Mouse (Mus musculus) ES-Bruce4 (cell line): Measurements from ENCODE around the gene Adh6a. TPM values are rescaled to one million over a fixed set of nuclear protein-coding genes. Genes with fewer than 3 reads are reported as not detected.

ENCODE experiments used
- H3K27ac ChIP-seq: 2 replicates; pipeline ENCODE4 v1.5.1; 2012; ENCODE audit warnings: low read length, inconsistent platforms; ENCODE audit not compliant: insufficient read depth
- H3K27me3 ChIP-seq: 2 replicates; pipeline ENCODE4 v1.6.1; 2012; ENCODE audit warnings: mild to moderate bottlenecking, low read length, inconsistent platforms; ENCODE audit not compliant: control insufficient read depth, poor library complexity, insufficient read depth, severe bottlenecking
- H3K36me3 ChIP-seq: 2 replicates; pipeline ENCODE4 v1.6.1; 2012; ENCODE audit warnings: inconsistent platforms, mild to moderate bottlenecking, low read length, moderate library complexity; ENCODE audit not compliant: control insufficient read depth, poor library complexity, insufficient read depth, severe bottlenecking
- H3K4me1 ChIP-seq: one replicate; pipeline ENCODE4 v1.8.1; 2011; ENCODE audit warnings: low read length; ENCODE audit not compliant: control insufficient read depth, insufficient read depth
- H3K4me3 ChIP-seq: 2 replicates; pipeline ENCODE4 v1.5.1; 2011; ENCODE audit warnings: low read depth, mild to moderate bottlenecking, low read length
- H3K9ac ChIP-seq: 2 replicates; pipeline ENCODE4 v1.6.1; 2012; ENCODE audit warnings: low read depth, mild to moderate bottlenecking, inconsistent platforms; ENCODE audit not compliant: poor library complexity, severe bottlenecking
- H3K9me3 ChIP-seq: replicated peaks from 2 replicates; pipeline ENCODE4 v1.6.1; 2012; ENCODE audit warnings: mild to moderate bottlenecking, low read length, inconsistent platforms; ENCODE audit not compliant: control insufficient read depth, poor library complexity, insufficient read depth, severe bottlenecking
- CTCF ChIP-seq: IDR thresholded peaks from one replicate; pipeline ENCODE4 v1.8.1; 2011; ENCODE audit warnings: low read depth, low read length
- EP300 ChIP-seq: IDR thresholded peaks from 2 replicates; pipeline ENCODE4 v1.6.1; 2011; ENCODE audit warnings: low read depth, low read length; ENCODE audit not compliant: insufficient read depth
- POLR2A ChIP-seq: IDR thresholded peaks from one replicate; pipeline ENCODE4 v1.8.1; 2011; ENCODE audit warnings: low read length; ENCODE audit not compliant: insufficient read depth
- polyA plus RNA-seq: library from polyadenylated mRNA; stranded (reverse); fragments of >200 nt; gene quantifications from 2 replicates; pipeline ENCODE4 v1.2.4, GENCODE M21; 2011; ENCODE audit warnings: low read depth; ENCODE audit not compliant: missing spikeins, insufficient read depth, insufficient read length

The Adh6a gene
- polyA plus RNA-seq, 1 experiment = not detected

DNA sequence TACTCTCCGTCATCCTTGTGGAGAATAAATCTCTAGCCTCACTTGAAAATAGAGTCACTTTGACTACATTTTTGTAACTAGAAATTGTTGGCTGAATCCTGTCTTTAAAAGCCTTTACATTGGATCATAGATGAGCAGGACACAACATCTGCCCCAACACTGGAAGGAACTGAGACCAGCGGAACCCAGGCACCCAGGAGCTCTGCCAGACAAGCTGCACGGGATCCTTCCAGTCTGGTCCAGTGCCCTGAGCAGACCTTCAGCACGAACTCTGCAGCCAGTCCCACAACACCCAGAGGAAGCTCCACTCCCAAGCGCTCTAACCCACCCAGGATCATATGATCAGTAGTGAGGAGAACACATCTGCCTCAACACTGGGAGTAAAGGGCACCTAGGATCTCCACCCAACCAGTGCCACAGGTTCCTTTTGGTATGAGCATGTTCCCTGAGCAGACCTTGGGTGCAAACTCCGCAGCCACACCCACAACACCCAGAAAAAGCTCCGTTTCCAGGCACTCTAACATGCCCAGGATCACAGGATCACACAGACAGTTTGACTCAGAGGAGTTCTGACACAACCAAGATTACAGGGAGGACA is 19.7 kb upstream of the Adh6a start:
- no peaks in the 10 kb centered on the region for H3K4me1 ChIP-seq
- no peak overlapping the region for H3K9ac ChIP-seq
- no peak overlapping the region for H3K4me3 ChIP-seq
- no peaks in the 10 kb centered on the region for H3K36me3 ChIP-seq
- no peaks in the 10 kb centered on the region for H3K27me3 ChIP-seq
- no peak overlapping the region for H3K27ac ChIP-seq
- peaks cover 9% of the 10 kb centered on the region for H3K9me3 ChIP-seq
- TF ChIP-seq CTCF (no peak), EP300 (no peak), POLR2A (no peak)

DNA sequence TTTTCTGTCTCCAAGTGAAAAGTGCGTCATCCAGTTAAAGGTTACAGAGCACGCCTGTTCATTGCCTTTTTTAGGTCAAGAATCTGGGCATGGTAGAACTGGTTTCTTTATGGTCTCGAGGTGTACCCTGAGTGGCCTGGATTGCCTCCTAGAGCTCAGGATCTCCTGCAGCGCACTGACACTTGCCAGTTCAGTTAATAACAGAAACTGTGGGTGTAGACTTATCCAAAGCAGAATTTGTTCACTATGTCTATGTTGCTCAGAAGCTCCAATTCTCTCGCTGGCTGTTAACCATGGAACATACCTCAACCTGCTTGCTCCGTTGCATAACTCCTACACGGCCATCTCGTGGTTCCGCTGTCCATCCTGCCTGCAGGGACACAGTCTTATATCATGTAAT is 13.0 kb upstream of the Adh6a start:
- no peak overlapping the region for H3K9ac ChIP-seq
- H3K27me3 ChIP-seq = no peaks in the 10 kb centered on the region
- no peak overlapping the region for H3K4me3 ChIP-seq
- H3K36me3 ChIP-seq = no peaks in the 10 kb centered on the region
- H3K27ac ChIP-seq = no peak overlapping the region
- H3K4me1 ChIP-seq = no peaks in the 10 kb centered on the region
- peaks cover 9% of the 10 kb centered on the region for H3K9me3 ChIP-seq
- TF ChIP-seq CTCF (no peak), EP300 (no peak), POLR2A (no peak)

DNA sequence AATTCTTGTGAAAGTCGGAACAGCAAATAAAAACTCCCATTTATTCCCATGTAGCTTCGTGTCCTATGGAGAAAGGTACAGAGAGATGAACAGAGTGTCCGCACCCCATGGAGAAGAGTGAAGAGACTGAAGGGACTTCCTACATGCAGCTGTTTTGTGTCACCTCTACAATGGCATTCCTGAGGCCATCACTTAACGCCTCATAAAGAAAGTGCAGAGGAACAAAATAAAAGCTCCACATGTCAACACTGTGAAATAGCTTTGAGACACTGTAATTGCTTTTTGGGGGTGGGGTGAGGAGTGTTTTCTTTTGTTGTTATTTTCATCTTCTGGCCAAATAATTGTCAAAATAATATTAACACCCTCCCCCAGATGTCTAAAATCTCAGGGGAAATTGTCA is 10.4 kb upstream of the Adh6a start:
- H3K27ac ChIP-seq = no peak overlapping the region
- no peak overlapping the region for H3K4me3 ChIP-seq
- TF ChIP-seq POLR2A (no peak), CTCF (no peak), EP300 (no peak)
- H3K27me3 ChIP-seq = no peaks in the 10 kb centered on the region
- H3K4me1 ChIP-seq = no peaks in the 10 kb centered on the region
- no peak overlapping the region for H3K9ac ChIP-seq
- no peaks in the 10 kb centered on the region for H3K36me3 ChIP-seq
- H3K9me3 ChIP-seq = peaks cover 7% of the 10 kb centered on the region

DNA sequence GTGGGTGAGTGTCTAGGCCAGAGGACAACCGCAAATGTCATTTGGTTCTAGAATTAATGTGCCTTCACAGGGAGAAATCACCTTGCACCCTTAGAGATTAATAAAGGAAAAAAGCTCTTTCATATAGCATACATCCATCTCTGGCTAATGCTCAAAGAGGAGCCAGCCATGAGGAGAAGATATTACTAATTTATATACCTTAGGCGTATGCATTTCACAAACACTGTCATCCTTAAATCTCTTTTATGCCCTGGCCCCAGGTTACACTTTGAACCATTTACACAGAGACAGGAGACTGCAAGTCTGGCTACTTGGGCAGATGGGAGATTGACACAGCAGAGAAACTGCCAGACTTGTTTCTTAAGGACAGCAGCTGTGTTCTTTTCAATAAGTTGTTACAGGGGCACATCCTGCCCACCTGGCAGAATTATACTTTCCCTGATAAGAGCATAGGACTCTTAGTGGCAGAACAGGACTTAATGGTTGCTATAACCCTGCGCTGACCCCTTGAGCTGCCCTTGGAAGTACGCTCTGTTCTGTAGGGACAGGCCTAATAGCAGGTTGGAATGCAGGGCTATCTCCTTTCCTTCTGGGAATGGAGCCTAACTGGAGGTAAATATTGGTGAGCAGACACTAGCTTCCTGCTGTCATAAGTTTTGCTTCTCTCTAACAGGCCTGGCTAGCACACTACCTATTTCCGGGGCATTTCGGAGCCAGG is 9.2 kb upstream of the Adh6a start:
- no peak for TF ChIP-seq EP300
- TF ChIP-seq POLR2A = no peak
- TF ChIP-seq CTCF = no peak
- H3K27ac ChIP-seq = no peak overlapping the region
- no peak overlapping the region for H3K9ac ChIP-seq
- no peaks in the 10 kb centered on the region for H3K9me3 ChIP-seq
- H3K4me1 ChIP-seq = no peaks in the 10 kb centered on the region
- no peak overlapping the region for H3K4me3 ChIP-seq
- no peaks in the 10 kb centered on the region for H3K36me3 ChIP-seq
- H3K27me3 ChIP-seq = no peaks in the 10 kb centered on the region

DNA sequence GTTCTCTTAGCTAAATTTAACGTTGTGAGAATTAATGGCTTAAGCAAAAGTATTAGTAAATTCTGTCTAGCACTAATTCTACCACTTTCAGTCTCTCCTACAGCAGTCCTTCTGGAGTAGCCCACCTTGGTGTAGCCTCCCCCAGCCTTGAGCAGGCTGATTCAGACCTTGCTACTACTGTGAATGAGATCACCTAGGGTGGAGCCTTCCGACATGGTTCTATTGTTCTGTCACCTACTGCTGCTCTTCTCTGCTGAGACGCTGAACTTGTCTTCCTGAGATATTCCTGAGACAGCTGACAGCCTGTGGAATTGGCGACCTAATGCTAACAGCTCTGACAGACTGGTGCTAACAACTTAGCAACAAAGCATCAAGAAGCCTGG is 8.6 kb upstream of the Adh6a start:
- H3K27ac ChIP-seq = no peak overlapping the region
- no peak for TF ChIP-seq POLR2A
- TF ChIP-seq CTCF = no peak
- no peak for TF ChIP-seq EP300

GRCm38 (mm10) chr3:138305486-138306289 is 7.4 kb upstream of the Adh6a start:
- H3K9ac ChIP-seq = no peak overlapping the region
- TF ChIP-seq CTCF (no peak), POLR2A (no peak), EP300 (no peak)
- H3K27ac ChIP-seq = no peak overlapping the region
- no peaks in the 10 kb centered on the region for H3K36me3 ChIP-seq
- no peak overlapping the region for H3K4me3 ChIP-seq
- H3K4me1 ChIP-seq = no peaks in the 10 kb centered on the region
- H3K9me3 ChIP-seq = no peaks in the 10 kb centered on the region
- H3K27me3 ChIP-seq = no peaks in the 10 kb centered on the region

More for the DNA sequence above, 8.6 kb upstream of the Adh6a start:
- H3K9me3 ChIP-seq = no peaks in the 10 kb centered on the region
- no peaks in the 10 kb centered on the region for H3K4me1 ChIP-seq
- H3K4me3 ChIP-seq = no peak overlapping the region
- no peak overlapping the region for H3K9ac ChIP-seq
- no peaks in the 10 kb centered on the region for H3K36me3 ChIP-seq
- no peaks in the 10 kb centered on the region for H3K27me3 ChIP-seq
